Mouse (Mus musculus) midbrain, embryonic 15.5 days (tissue): ENCODE measurements around the gene Plscr3. TPM values are rescaled to one million over a fixed set of nuclear protein-coding genes. Genes with fewer than 3 reads are reported as not detected.

Source experiments
- ATAC-seq: fragments of 200-750 bp; cut with Nextera tagmentation; replicated peaks from 2 replicates; pipeline ENCODE4 v1.8.0; 2017; ENCODE audit warnings: moderate TSS enrichment
- H3K27ac ChIP-seq: fragments of 300-500 bp; sonication (generic); 2 replicates; pipeline ENCODE4 v1.5.1; 2015; ENCODE audit warnings: mild to moderate bottlenecking, inconsistent platforms
- H3K27me3 ChIP-seq: fragments of 300-500 bp; sonication (generic); replicated peaks from 2 replicates; pipeline ENCODE4 v1.6.1; 2015; ENCODE audit warnings: inconsistent platforms
- H3K36me3 ChIP-seq: fragments of 300-500 bp; sonication (generic); replicated peaks from 2 replicates; pipeline ENCODE4 v1.6.1; 2015; ENCODE audit warnings: inconsistent platforms
- H3K4me1 ChIP-seq: fragments of 300-500 bp; sonication (generic); 2 replicates; pipeline ENCODE4 v1.6.1; 2015; ENCODE audit warnings: inconsistent platforms
- H3K4me2 ChIP-seq: fragments of 300-500 bp; sonication (generic); 2 replicates; pipeline ENCODE4 v1.6.1; 2015; ENCODE audit warnings: inconsistent platforms, mild to moderate bottlenecking, moderate library complexity
- H3K4me3 ChIP-seq: fragments of 300-500 bp; sonication (generic); 2 replicates; pipeline ENCODE4 v1.5.1; 2015; ENCODE audit warnings: mild to moderate bottlenecking, inconsistent platforms
- H3K9ac ChIP-seq: fragments of 300-500 bp; sonication (generic); 2 replicates; pipeline ENCODE4 v1.6.1; 2015; ENCODE audit warnings: mild to moderate bottlenecking, inconsistent platforms
- H3K9me3 ChIP-seq: fragments of 300-500 bp; sonication (generic); 2 replicates; pipeline ENCODE4 v1.6.1; 2016; ENCODE audit warnings: inconsistent platforms
- WGBS: fragments of 180-500 bp; shearing (Covaris S2); methylation state at CpG from one replicate; pipeline ENCODE4 v1.1.7; 2015; ENCODE audit warnings: mixed read lengths; 5-methylcytosine and 5-hydroxymethylcytosine counted together
- polyA plus RNA-seq: library from polyadenylated mRNA; unstranded; fragments of >200 nt; fragmentation: Nextera tagmentation; extraction: Ambion mirVana; gene quantifications from 2 replicates; pipeline ENCODE4 v1.2.1, GENCODE M21; 2015

The Plscr3 gene
- polyA plus RNA-seq, 1 experiment from 2014 or later: 52.3 TPM

GRCm38 (mm10) chr11:69804972-69805909 is 40.9 kb upstream of the Plscr3 start, which contains the start of gene Tmem102:
Gene Tmem102 (minus strand): TSS chr11:69805624.
- WGBS: 6% methylated on average over 29 of the region's 29 CpGs
- H3K9ac ChIP-seq: no peak within 1 kb of the TSS
- ATAC-seq: no peak

GRCm38 (mm10) chr11:69806378-69806777 is 39.8 kb upstream of the Plscr3 start:
- Histone ChIP-seq H3K4me1 (peaks cover 40% of the 10 kb centered on the region), H3K27ac (no peak overlapping the region), H3K9me3 (no peaks in the 10 kb centered on the region), H3K9ac (no peak overlapping the region), H3K27me3 (peaks cover 23% of the 10 kb centered on the region), H3K4me3 (no peak overlapping the region), H3K36me3 (no peaks in the 10 kb centered on the region), H3K4me2 (no peak overlapping the region)
- 83% methylated on average over 4 of the region's 4 CpGs for WGBS
- no peak for ATAC-seq

More at GRCm38 (mm10) chr11:69804972-69805909, 40.9 kb upstream of the Plscr3 start, which contains the start of gene Tmem102:
- peaks cover 23% of the 10 kb centered on the region for H3K27me3 ChIP-seq
- H3K4me2 ChIP-seq: peak within 1 kb of the TSS; percentile 86
- H3K4me3 ChIP-seq: peak within 1 kb of the TSS; percentile 74; the same call in 1 of the 2 replicates
- no peak within 1 kb of the TSS for H3K27ac ChIP-seq
- H3K4me1 ChIP-seq: peaks cover 47% of the 10 kb centered on the region
- no peaks in the 10 kb centered on the region for H3K36me3 ChIP-seq
- no peaks in the 10 kb centered on the region for H3K9me3 ChIP-seq

GRCm38 (mm10) chr11:69807641-69808040 is 38.5 kb upstream of the Plscr3 start:
- no peaks in the 10 kb centered on the region for H3K36me3 ChIP-seq
- H3K4me2 ChIP-seq: no peak overlapping the region
- no peak for ATAC-seq
- peaks cover 27% of the 10 kb centered on the region for H3K4me1 ChIP-seq
- no peak overlapping the region for H3K9ac ChIP-seq
- no peaks in the 10 kb centered on the region for H3K9me3 ChIP-seq
- H3K4me3 ChIP-seq: no peak overlapping the region
- no peak overlapping the region for H3K27ac ChIP-seq
- H3K27me3 ChIP-seq: peaks cover 23% of the 10 kb centered on the region
- 84% methylated on average over 2 of the region's 2 CpGs for WGBS

GRCm38 (mm10) chr11:69810280-69810679 is 35.9 kb upstream of the Plscr3 start:
- Histone ChIP-seq H3K4me3 (no peak overlapping the region), H3K36me3 (no peaks in the 10 kb centered on the region), H3K4me1 (0 out of 2 replicates have a peak, but pooled peaks cover under 1% of the 10 kb centered on the region), H3K9me3 (no peaks in the 10 kb centered on the region), H3K27ac (no peak overlapping the region), H3K4me2 (no peak overlapping the region), H3K27me3 (peaks cover 14% of the 10 kb centered on the region), H3K9ac (no peak overlapping the region)
- no peak for ATAC-seq

GRCm38 (mm10) chr11:69815155-69815554 is 31.0 kb upstream of the Plscr3 start, which contains the start of gene Gm39566:
Gene Gm39566 (minus strand): TSS chr11:69815298.
- 66% methylated on average over 10 of the region's 10 CpGs for WGBS
- H3K9me3 ChIP-seq: no peaks in the 10 kb centered on the region
- no peak within 1 kb of the TSS for H3K4me3 ChIP-seq
- no peak for ATAC-seq
- no peak within 1 kb of the TSS for H3K27ac ChIP-seq
- no peak within 1 kb of the TSS for H3K4me2 ChIP-seq
- no peak within 1 kb of the TSS for H3K9ac ChIP-seq
- H3K36me3 ChIP-seq: no peaks in the 10 kb centered on the region
- H3K27me3 ChIP-seq: no peaks in the 10 kb centered on the region
- H3K4me1 ChIP-seq: no peaks in the 10 kb centered on the region

GRCm38 (mm10) chr11:69816520-69816919 is 29.7 kb upstream of the Plscr3 start:
- H3K4me1 ChIP-seq: no peaks in the 10 kb centered on the region
- H3K4me3 ChIP-seq: no peak overlapping the region
- ATAC-seq: no peak
- no peak overlapping the region for H3K9ac ChIP-seq
- H3K4me2 ChIP-seq: no peak overlapping the region
- H3K27me3 ChIP-seq: no peaks in the 10 kb centered on the region
- WGBS: 89% methylated on average over 12 of the region's 12 CpGs
- H3K36me3 ChIP-seq: no peaks in the 10 kb centered on the region
- H3K9me3 ChIP-seq: no peaks in the 10 kb centered on the region
- no peak overlapping the region for H3K27ac ChIP-seq

GRCm38 (mm10) chr11:69818365-69818764 is 27.8 kb upstream of the Plscr3 start, which contains the start of gene Spem2:
Gene Spem2 (minus strand): TSS chr11:69818465.
- 86% methylated on average over 2 of the region's 2 CpGs for WGBS
- Histone ChIP-seq H3K9me3 (no peaks in the 10 kb centered on the region), H3K36me3 (no peaks in the 10 kb centered on the region), H3K4me2 (no peak within 1 kb of the TSS), H3K27me3 (no peaks in the 10 kb centered on the region), H3K27ac (no peak within 1 kb of the TSS), H3K9ac (no peak within 1 kb of the TSS), H3K4me3 (no peak within 1 kb of the TSS), H3K4me1 (no peaks in the 10 kb centered on the region)
- no peak for ATAC-seq

- no peak overlapping the region for H3K9ac ChIP-seq
- WGBS: 88% methylated on average over 8 of the region's 8 CpGs
- no peaks in the 10 kb centered on the region for H3K9me3 ChIP-seq
- 0 out of 2 replicates have a peak, but pooled peaks cover under 1% of the 10 kb centered on the region for H3K36me3 ChIP-seq
- no peak overlapping the region for H3K27ac ChIP-seq
- no peaks in the 10 kb centered on the region for H3K4me1 ChIP-seq
- H3K4me2 ChIP-seq: no peak overlapping the region
- no peaks in the 10 kb centered on the region for H3K27me3 ChIP-seq
- H3K4me3 ChIP-seq: no peak overlapping the region
- ATAC-seq: no peak
These were observed 27.3 kb upstream of the Plscr3 start for GRCm38 (mm10) chr11:69818871-69819270.

GRCm38 (mm10) chr11:69822080-69822479 is 24.1 kb upstream of the Plscr3 start, which contains the start of gene Spem1:
Gene Spem1 (minus strand): TSS chr11:69822180.
- peaks cover 15% of the 10 kb centered on the region; the same call in 1 of the 2 replicates for H3K36me3 ChIP-seq
- no peaks in the 10 kb centered on the region for H3K9me3 ChIP-seq
- ATAC-seq: no peak
- H3K4me2 ChIP-seq: no peak within 1 kb of the TSS
- H3K27me3 ChIP-seq: no peaks in the 10 kb centered on the region
- WGBS: 91% methylated on average over 3 of the region's 3 CpGs
- H3K4me1 ChIP-seq: no peaks in the 10 kb centered on the region
- no peak within 1 kb of the TSS for H3K4me3 ChIP-seq
- H3K27ac ChIP-seq: no peak within 1 kb of the TSS
- no peak within 1 kb of the TSS for H3K9ac ChIP-seq

- no peak for ATAC-seq
- Histone ChIP-seq H3K27me3 (no peaks in the 10 kb centered on the region), H3K9ac (no peak overlapping the region), H3K4me2 (no peak overlapping the region), H3K27ac (no peak overlapping the region), H3K4me3 (no peak overlapping the region), H3K9me3 (no peaks in the 10 kb centered on the region), H3K36me3 (peaks cover 28% of the 10 kb centered on the region), H3K4me1 (no peaks in the 10 kb centered on the region)
- 70% methylated on average over 2 of the region's 2 CpGs for WGBS
These were observed 22.7 kb upstream of the Plscr3 start for GRCm38 (mm10) chr11:69823456-69823855.

GRCm38 (mm10) chr11:69828832-69829231 is 17.3 kb upstream of the Plscr3 start:
- no peak for ATAC-seq
- Histone ChIP-seq H3K9me3 (no peaks in the 10 kb centered on the region), H3K4me2 (no peak overlapping the region), H3K4me1 (peaks cover 16% of the 10 kb centered on the region), H3K36me3 (peaks cover 31% of the 10 kb centered on the region), H3K4me3 (no peak overlapping the region), H3K9ac (no peak overlapping the region), H3K27ac (no peak overlapping the region), H3K27me3 (no peaks in the 10 kb centered on the region)
- WGBS: 63% methylated on average over 5 of the region's 5 CpGs

- peak overlapping the region; percentile 98 for H3K9ac ChIP-seq
- peak overlapping the region; percentile 97; the same call in 1 of the 2 replicates for H3K27ac ChIP-seq
- H3K4me2 ChIP-seq: peak overlapping the region; percentile 96
- H3K36me3 ChIP-seq: peaks cover 3% of the 10 kb centered on the region; the same call in 1 of the 2 replicates
- 63% methylated on average over 8 of the region's 8 CpGs for WGBS
- H3K4me1 ChIP-seq: peaks cover 40% of the 10 kb centered on the region
- H3K4me3 ChIP-seq: peak overlapping the region; percentile 89
- H3K9me3 ChIP-seq: no peaks in the 10 kb centered on the region
- H3K27me3 ChIP-seq: no peaks in the 10 kb centered on the region
- ATAC-seq: no peak
These were observed 12.6 kb upstream of the Plscr3 start for GRCm38 (mm10) chr11:69833554-69833953.
